Mouse (Mus musculus): ENCODE measurements around the gene Ostm1.

DNA sequence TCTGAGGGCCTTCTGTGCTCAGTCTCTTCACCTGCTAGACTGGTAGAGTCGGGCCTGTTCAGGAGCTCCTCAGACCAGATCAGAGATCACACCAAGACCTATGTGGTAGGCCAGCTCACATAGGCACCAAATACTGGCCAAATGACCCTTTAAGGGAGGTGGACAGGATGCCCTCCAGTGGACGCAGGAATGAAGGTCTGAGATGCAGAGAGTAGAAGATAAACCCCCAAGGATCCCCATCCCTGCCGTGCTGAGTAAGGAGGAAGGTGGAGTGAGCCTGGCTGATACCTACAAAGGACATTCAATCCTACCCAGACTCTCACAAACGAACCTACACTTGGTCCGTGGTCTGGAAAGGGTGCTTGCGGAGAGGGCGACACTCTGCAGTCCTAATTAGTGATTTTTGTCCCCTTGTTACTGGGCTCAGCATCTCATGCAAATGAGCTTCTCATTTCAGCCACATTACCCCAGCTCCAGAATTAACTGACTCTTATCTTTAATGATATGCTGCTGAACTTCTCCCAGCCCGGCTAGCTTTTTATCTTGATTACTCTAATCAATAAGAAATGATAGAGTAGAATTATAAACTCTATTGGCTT is 50.6 kb downstream of the Ostm1 start:
- TF ChIP-seq GATA1 (IDR thresholded peaks at IDR 0.05; ENCODE audit: borderline replicate concordance, low read length) (no peak), FLI1 (IDR thresholded peaks at IDR 0.05; ENCODE audit: low read length) (no peak)
